Mouse (Mus musculus): Measurements from ENCODE around the gene Mybpc2.

DNA sequence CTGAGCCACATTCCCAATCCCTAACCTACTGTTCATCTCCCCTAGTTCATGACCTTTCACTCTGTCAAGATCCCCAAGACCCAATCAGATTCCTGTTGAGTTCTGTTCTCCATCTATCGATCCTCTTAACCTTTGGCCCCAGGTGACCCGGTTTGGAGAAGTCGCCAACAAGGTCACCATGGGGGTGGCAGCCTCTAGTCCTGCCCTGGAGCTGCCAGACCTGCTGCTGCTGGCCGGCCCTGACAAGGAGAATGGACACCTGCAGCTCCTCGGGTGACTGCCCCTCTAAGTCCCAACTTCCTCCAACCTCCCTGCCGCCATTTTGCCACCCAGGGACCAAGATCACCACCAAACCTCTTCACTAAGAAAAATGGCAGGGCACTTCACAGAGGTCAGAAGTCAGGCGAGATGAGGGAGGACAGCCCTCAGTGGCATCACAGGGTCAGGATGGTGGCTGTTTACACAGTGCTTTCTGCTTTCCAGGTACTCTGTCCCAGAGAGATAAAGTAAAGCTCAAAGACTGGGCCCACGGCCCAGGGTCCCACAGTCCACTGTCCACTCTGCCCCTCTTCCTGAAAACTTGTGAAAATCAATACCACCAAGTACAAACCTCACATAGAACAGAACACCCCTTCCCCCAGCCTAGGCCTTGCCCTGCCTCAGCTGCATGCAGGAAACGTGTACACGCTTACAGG, 26.9 kb downstream of the Mybpc2 start:
- no peak for TF ChIP-seq CTCF (IDR thresholded peaks at IDR 0.05; ENCODE audit: borderline replicate concordance, extremely low read depth, insufficient read depth, insufficient read length)
- TF ChIP-seq POLR2A (IDR thresholded peaks at IDR 0.05; ENCODE audit: borderline replicate concordance, extremely low read depth, insufficient read depth, insufficient read length, poor library complexity, severe bottlenecking), result no peak
